Mouse (Mus musculus) lung, postnatal 25 days (tissue): ENCODE measurements at regions not wholly inside any gene's neighbourhood (a gene's known extent, or its start where the extent isn't known, plus 50 kb on each side); places are given as distances from the start of the nearest gene placed in this dataset.

ENCODE experiments used
- DNase-seq: peaks from one replicate; pipeline ENCODE4 v3.0.0; 2022; ENCODE audit warnings: low spot score

DNA sequence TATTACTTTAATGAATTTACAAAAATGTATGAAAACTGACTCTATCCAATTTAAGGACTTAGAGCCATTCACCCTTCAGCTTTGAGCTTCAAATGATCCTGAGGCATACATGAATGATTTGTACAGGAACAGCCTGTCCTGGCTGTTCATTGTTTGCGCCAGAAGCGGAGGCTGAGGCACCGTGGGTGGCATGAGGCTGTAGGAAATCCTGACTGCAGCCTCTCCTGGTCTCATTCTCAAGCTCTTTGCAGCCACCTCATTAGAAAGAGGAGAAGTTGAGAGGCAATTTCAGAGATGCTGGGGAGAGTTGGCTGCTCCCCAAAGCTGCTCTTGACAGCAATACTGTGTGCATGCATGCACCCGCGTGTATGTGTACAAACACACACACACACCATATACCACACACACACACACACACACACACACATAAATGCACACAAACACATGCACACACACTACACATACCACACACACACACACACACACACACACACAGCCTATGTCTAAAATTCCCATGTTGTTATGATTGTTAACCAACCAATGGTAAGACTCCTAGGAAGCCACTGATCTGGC, 434.9 kb upstream of the Btbd3 start:
- DNase-seq: no peak

GRCm38 (mm10) chr2:137814945-137815344, 441.4 kb upstream of the Btbd3 start:
- DNase-seq: no peak

DNA sequence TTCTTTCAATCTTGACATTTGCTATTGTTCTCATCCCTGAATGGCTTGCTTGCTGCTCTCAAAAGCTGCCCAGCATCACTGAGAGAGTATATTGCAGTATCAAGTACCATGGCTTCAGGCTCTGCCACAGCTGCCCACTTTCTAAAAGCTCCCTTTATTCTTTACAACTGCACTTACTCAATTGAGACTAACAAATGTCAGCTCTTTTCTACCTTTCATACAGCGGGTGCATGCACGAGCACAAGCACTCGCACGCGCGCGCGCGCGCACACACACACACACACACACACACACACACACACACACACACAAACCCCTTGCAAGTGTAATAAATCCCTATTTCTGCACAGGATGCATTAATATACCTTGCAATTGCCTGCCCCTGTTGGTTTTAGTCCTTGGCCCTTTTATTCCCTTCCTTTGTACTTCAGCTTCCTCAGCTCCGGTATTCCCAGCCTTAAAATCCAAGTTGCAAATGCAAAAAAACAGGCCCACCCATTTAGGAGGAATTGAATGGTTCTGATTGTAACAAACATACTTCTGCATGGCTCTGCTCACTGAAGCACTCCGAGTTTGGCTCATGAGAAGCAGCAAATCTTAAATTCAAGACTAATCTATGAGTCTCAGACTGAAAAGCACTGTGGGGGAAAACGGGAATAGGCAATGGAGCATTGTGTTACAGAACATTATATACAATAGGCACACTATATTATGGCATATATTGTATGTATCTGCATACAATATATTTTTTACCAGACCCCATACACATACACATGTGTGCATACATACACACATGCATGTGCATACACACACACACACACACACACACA, 447.7 kb upstream of the Btbd3 start:
- no peak for DNase-seq

GRCm38 (mm10) chr2:137807594-137808295, 448.6 kb upstream of the Btbd3 start:
- peak; percentile 12 for DNase-seq

DNA sequence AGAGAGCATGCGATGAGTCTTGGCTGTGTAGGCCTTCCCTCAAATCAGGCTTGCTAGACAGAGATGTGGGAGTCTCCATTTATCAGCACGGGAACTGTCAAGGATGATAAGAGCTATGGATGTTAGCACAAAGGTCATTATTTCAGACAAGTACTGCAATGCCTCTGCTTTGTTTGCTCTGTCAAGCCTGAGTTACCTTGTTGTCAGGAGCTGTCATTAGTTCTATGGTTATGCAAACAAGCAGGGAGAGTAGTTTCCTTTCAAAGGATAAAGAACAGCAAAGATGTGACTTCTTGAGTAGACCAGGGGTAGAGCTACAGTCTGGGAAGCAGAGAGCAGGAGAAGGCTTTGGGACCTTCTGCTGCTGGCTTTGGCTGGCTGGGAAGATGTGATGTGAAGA, 461.5 kb upstream of the Btbd3 start:
- no peak for DNase-seq

DNA sequence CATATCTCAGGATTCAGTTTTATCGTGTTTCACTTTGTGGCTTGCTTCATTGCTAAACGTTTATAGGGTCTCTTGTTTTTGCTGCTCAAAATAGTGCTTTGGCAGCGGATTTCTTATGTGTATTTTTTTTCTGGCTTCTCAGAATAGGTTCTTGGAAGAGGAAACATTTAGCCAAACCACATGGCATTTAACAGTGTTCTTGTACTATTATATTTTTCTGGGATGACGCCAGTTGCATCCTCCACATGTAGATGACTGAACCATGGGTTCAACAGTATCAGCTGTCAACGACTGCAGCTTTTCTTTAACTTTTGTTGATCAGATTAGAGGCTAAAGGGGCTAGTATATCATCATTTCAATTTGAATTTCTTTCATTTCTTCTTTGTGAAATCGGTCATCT, 472.3 kb upstream of the Btbd3 start:
- DNase-seq: no peak

- no peak for DNase-seq
Observed at GRCm38 (mm10) chr2:137777430-137777829, 478.9 kb upstream of the Btbd3 start.

DNA sequence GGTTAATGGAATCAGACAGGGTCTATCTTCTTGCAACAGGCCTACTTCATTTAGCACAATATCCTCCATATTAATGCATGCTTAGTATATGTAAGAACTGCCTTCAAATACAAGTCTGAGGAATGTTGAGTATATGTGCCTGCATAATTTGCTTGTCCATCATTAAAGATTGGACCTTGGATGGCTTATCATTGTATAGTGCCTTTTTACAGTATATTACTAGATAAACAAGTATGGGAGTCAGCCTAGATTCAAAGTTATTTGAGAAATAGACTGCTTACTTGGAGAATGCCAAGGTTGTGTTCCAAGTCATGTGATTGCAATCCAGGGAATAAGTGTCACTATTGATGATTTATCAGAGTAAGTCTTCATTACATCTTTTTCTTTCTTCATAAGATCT, 491.6 kb upstream of the Btbd3 start:
- DNase-seq: no peak

DNA sequence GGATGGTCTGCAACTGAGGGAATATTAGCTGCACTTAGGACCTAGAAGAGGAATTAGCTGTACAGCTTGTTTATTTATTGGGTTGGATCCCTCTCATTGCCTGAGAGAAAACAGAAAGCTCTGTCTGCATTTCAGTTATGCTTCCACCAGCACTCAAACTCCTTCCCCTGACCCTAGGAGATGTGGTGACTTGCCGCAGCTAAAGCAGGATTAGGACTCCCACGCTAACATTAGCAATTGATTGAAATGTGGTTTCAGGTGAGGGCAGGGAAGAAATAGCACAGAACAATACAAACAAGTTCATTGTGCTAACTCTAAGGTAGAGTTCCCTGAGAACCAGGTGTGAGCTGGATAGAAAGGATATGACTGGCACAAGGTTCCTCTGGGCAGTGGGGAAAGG, 496.9 kb upstream of the Btbd3 start:
- DNase-seq: no peak

DNA sequence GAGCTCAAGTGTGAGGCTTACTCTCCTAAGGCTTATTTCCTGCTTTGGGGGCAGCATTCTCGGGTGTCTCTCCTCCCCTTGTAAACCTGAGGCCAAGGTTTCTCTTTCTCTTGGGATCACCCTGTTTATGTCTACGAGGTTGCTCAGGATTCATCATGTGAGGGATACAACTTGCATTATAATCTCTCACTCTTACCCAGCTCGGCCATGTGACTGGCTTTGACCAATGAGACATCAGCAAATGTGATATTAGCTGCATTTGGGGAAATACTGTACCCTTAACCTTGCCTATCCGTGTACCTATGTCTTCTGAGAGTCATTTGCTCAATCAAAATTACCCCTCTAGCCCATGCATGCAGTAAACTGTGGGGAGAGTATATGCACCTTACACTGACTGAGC, 498.0 kb upstream of the Btbd3 start:
- no peak for DNase-seq

DNA sequence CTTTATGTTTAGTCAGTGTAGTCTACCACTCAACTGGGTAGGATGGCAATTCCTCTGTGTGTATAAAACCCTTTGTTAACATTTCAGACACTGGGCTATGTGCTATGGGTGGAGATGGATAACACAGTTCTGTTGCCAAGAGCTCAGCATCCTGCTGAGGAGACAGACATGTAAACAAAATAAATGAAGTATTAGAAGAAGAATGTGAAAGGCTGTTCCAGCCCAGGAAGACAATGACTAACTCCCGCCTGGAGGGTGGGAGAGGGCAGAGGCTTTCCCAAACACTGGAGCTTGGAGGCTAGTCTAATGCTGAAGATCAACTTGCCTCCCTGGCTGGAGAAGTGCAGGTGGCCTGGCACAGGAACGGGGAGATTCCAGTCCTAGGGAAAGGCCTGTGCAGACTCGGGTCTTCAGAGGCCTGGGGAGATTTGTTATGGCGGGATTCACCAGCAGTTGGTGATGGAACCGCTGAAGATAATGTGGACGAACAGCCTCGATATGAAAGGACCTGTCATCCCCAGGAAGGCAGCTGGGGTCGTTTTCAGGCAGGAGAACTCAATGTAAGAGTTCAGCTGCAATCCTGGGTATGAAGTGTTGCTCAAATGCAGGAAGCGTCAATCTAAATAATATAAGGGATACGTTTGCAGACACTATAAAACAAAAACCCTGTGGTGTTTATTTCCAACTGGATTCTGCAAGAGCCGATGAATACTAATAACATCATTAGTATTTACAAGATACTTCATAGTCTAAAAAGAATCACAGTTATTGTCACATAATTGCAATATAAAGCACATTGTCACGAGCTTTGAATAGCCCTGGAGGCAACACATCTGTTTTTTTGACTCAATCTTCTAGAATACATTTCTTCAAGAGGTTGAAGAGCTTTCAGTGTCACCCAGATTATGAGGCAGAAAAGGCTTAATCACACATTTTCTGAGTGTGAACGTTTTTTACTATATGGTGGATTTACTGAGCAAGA, 498.8 kb upstream of the Btbd3 start:
- DNase-seq: peak; percentile 55

- peak; percentile 8 for DNase-seq
Observed at GRCm38 (mm10) chr2:137756220-137756619, 500.1 kb upstream of the Btbd3 start.

DNA sequence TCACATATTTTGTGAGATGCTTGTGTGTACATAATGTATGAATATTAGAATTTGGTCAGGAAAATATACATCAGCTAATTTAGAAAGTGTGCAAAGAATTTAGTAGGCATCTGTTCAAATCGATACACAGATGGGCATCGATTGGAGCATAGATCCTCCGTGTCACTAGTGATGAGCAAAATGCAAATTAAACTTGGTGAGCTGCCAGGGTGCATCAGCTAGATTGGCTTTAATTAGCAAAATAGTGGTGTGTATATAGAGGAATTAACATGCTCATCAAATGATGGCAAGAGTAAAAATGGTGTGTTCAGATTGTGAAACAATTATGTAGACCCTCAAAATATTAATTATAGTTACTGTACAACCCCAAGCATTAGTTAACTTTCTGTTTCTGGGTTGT, 501.9 kb upstream of the Btbd3 start:
- no peak for DNase-seq

- DNase-seq: peak; percentile 43
Observed at GRCm38 (mm10) chr2:137732410-137732809, 524.0 kb upstream of the Btbd3 start.

GRCm38 (mm10) chr2:137730472-137730931, 525.9 kb upstream of the Btbd3 start:
- no peak for DNase-seq

DNA sequence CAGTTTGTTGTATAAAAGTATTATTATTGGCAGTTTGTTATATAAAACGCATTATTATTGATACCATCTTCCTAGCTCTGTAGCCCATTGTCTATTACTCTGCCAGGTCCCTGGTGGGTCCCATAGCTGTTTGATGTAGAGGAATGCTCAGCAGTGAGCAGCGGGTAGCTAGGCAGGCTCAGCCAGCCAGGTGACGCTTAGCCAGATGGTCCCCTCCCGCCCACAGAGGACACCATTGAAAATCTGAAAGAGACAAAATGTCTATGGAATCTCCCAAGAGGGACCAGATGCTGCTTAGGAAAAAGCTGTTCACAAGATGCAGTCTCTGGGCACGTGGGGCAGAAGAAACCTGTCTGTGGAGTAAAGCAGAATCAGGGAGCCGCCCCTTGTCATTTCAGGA, 526.5 kb upstream of the Btbd3 start:
- DNase-seq: no peak

- no peak for DNase-seq
Observed at GRCm38 (mm10) chr2:137729207-137729606, 527.2 kb upstream of the Btbd3 start.

DNA sequence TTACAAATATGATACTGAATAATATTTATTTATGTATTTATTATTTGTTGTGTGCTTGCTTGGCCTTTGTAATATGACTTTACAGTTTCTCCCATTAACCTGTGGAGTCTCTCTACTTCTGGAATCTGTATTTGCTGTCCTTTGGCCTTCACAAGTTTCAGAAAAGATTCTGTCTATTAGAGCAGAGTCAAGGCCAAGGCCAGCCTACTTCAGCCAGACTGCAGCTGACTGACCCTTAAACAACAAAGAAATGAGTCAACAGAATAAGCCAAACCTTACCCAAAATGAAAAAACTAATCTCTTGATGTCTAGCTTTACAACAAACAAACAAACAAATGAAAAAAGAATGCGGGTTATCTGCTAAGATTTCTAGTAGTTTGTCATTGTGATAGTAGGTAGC, 532.7 kb upstream of the Btbd3 start:
- DNase-seq: no peak

GRCm38 (mm10) chr2:137721767-137722424, 534.5 kb upstream of the Btbd3 start:
- no peak for DNase-seq

DNA sequence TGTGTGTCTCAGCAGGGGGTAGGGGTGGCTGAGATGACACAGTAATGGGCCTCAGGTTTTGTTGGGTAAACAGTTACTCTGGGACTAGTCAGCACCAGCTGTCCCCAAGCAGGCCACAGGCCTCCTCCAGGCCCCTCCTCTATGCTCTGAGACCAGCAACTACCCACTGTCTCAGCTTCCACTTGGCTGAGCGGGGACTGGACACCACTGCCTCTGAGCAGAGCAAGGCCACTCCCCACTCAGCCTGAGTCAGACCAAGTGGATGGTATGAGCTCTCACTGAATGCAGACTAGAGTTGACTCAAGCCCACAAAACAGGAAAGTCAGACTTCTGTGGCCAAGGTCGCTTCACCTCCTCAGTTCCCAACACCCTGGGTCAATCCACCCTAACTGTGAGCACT, 540.5 kb upstream of the Btbd3 start:
- DNase-seq: no peak

DNA sequence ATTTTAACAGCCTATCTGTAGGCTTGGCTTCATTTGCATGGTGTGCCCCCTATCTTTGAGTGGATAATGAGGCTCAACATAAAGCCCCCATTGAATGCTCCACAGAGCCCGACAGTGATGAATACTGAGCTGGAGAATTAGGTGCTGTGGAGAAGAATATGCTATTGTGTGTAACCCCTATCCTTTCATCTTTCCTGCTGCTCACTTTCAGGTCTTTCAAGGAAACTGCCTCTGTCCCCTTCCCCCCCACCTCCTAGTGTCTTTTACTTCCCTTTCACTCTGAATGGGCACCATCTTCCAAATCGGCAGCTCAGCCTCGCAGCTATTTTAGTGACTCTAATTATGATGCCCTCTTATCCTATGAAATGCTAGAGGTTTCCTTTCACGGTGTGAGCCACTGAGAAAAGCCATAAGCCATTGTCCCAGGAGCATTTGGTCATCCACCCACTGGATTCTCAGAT, 549.8 kb upstream of the Btbd3 start:
- DNase-seq: no peak
